Mouse (Mus musculus) erythroblast, adult 5-6 weeks (primary cell): ENCODE data around the gene Traf6. TPM values are rescaled to one million over a fixed set of nuclear protein-coding genes. Genes with fewer than 3 reads are reported as not detected.
"Not testable (repeated sequence)": the region's sequence is repeated elsewhere in the genome, so short reads cannot be mapped to it uniquely, and the experiment has no call there.

ENCODE experiments used
- ATAC-seq: replicated peaks from 2 replicates; pipeline ENCODE4 v1.8.0; 2016; ENCODE audit warnings: moderate number of reproducible peaks, mild to moderate bottlenecking, moderate TSS enrichment, inconsistent platforms; ENCODE audit not compliant: poor library complexity, low FRiP score, severe bottlenecking
- total RNA-seq, 2 experiments: library from RNA; stranded (forward) in 1 of 2; stranded (reverse) in 1 of 2; fragments of 150-400 nt in 1 of 2; fragments of 200-764, 138-1000 nt in 1 of 2; gene quantifications; 2 replicates each; pipeline versions ENCODE4 v1.2.3 to v1.2.4; 2015 to 2017; ENCODE audit warnings: low replicate concordance in 2 of 2

The Traf6 gene
- total RNA-seq, 2 experiments from 2014 or later: 4.8 to 5.7 TPM

DNA sequence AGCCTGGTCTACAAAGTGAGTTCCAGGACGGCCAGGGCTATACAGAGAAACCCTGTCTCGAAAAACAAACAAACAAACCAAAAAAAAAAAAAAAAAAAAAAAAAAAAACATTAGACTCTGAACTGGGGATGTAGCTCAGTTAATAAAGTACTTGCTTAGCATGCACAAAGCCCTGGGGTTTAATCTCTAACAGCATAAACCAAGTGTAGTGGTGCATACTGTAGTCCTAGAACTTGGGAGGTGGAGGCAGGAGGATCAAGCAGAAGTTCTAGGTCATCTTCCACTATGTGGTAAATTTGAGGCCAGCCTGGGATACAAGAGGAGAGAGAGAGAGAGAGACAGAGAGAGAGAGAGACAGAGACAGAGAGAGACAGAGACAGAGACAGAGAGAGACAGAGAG is 67.4 kb downstream of the Traf6 start:
- ATAC-seq: not testable (repeated sequence)

DNA sequence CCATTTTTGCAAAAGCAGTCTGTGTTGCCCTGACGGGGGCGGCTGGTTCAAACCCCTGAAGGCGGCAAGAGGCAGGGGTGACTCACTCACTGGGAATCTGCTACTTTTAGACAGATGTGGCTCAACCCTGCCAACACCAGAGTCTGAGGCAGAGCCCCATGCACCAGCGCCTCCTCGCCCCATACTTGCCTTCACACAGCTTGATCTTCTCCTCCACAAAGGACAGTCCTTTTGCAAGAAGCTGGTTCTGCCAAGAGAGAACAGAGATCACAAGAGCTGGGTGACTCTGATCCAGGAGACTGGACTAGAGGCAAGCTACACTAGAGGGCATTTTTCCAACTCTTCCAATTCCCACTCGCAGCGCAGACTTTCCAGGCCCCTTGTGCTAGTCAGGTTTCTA is 68.3 kb downstream of the Traf6 start:
- ATAC-seq: no peak

Other genes starting within 250 kb of the Traf6 start
- gene Rag2, start 53.7 kb upstream of the Traf6 start, total RNA-seq (2015; ENCODE audit: low replicate concordance): not detected in 2 replicates
- gene Rag2, start 53.7 kb upstream of the Traf6 start, total RNA-seq (2017; ENCODE audit: low replicate concordance): 0.14 and 1.0 TPM in 2 replicates
- 0.63 and 0.77 TPM in 2 replicates for gene Rag1, start 28.9 kb upstream of the Traf6 start, total RNA-seq (2015; ENCODE audit: low replicate concordance)
- 0.14 and 0.34 TPM in 2 replicates for gene Rag1, start 28.9 kb upstream of the Traf6 start, total RNA-seq (2017; ENCODE audit: low replicate concordance)
- gene B230118H07Rik, start 28.9 kb upstream of the Traf6 start, total RNA-seq (2015; ENCODE audit: low replicate concordance): 16.9 and 21.3 TPM in 2 replicates
- gene B230118H07Rik, start 28.9 kb upstream of the Traf6 start, total RNA-seq (2017; ENCODE audit: low replicate concordance): 4.6 and 19.0 TPM in 2 replicates
- gene Prr5l, start 204.6 kb downstream of the Traf6 start, total RNA-seq (2015; ENCODE audit: low replicate concordance): 0.58 TPM in 1 of 2 replicates, not detected in the other
- gene Prr5l, start 204.6 kb downstream of the Traf6 start, total RNA-seq (2017; ENCODE audit: low replicate concordance): 0.28 and 0.60 TPM in 2 replicates
- 1.9 TPM in 1 of 2 replicates, not detected in the other for gene Commd9, start 207.8 kb downstream of the Traf6 start, total RNA-seq (2015; ENCODE audit: low replicate concordance)
- 2.3 and 3.6 TPM in 2 replicates for gene Commd9, start 207.8 kb downstream of the Traf6 start, total RNA-seq (2017; ENCODE audit: low replicate concordance)